Mouse (Mus musculus) MEL (cell line): ENCODE measurements around the gene Mtfp1. TPM values are rescaled to one million over a fixed set of nuclear protein-coding genes. Genes with fewer than 3 reads are reported as not detected.

Source experiments
- DNase-seq: peaks from one replicate; pipeline ENCODE4 v3.0.0; 2011; ENCODE audit warnings: low read depth, low spot score
- H3K27ac ChIP-seq: 2 replicates; pipeline ENCODE4 v1.5.1; 2012; ENCODE audit warnings: low read depth, mild to moderate bottlenecking, control low read depth, low read length, moderate library complexity; ENCODE audit not compliant: control insufficient read depth
- H3K27me3 ChIP-seq, 2 experiments: fragments of 150-350 bp in 1 of 2; sonication (generic) in 1 of 2; 2 replicates each; pipeline ENCODE4 v1.6.1; 2012; ENCODE audit warnings: low read length in 2 of 2, mild to moderate bottlenecking in 2 of 2, improper control_type of control experiment in 1 of 2, moderate library complexity in 1 of 2; ENCODE audit not compliant: insufficient read depth in 2 of 2, control insufficient read depth in 1 of 2
- H3K36me3 ChIP-seq, 2 experiments: 2 replicates each; pipeline ENCODE4 v1.6.1; 2012 to 2014; ENCODE audit warnings: low read length in 2 of 2, improper control_type of control experiment in 1 of 2, inconsistent platforms in 1 of 2, mild to moderate bottlenecking in 1 of 2; ENCODE audit not compliant: insufficient read depth in 2 of 2, control insufficient read depth in 1 of 2
- H3K4me1 ChIP-seq, 2 experiments: fragments of 150-350 bp in 1 of 2; sonication (generic) in 1 of 2; 2 replicates each; pipeline ENCODE4 v1.6.1; 2012; ENCODE audit warnings: low read length in 2 of 2, improper control_type of control experiment in 1 of 2, mild to moderate bottlenecking in 1 of 2; ENCODE audit not compliant: insufficient read depth in 2 of 2, control insufficient read depth in 1 of 2
- H3K4me3 ChIP-seq, 2 experiments: fragments of 150-350 bp in 1 of 2; sonication (generic) in 1 of 2; 2 replicates each; pipeline ENCODE4 v1.5.1; 2012; ENCODE audit warnings: low read depth in 2 of 2, low read length in 2 of 2, mild to moderate bottlenecking in 2 of 2, moderate library complexity in 2 of 2, control low read depth in 1 of 2, improper control_type of control experiment in 1 of 2; ENCODE audit not compliant: control insufficient read depth in 1 of 2, insufficient read depth in 1 of 2
- H3K79me2 ChIP-seq: 2 replicates; pipeline ENCODE4 v1.6.1; 2012; ENCODE audit warnings: mild to moderate bottlenecking, low read length, moderate library complexity; ENCODE audit not compliant: control insufficient read depth, poor library complexity, insufficient read depth
- H3K9ac ChIP-seq: 2 replicates; pipeline ENCODE4 v1.6.1; 2012; ENCODE audit warnings: low read depth, mild to moderate bottlenecking, control low read depth, low read length, moderate library complexity; ENCODE audit not compliant: control insufficient read depth, poor library complexity, severe bottlenecking
- H3K9me3 ChIP-seq: fragments of 150-350 bp; sonication (generic); replicated peaks from 2 replicates; pipeline ENCODE4 v1.6.1; 2012; ENCODE audit warnings: mild to moderate bottlenecking, low read length, improper control_type of control experiment, moderate library complexity; ENCODE audit not compliant: insufficient read depth
- BHLHE40 ChIP-seq: IDR thresholded peaks from 2 replicates; pipeline ENCODE4 v1.6.1; 2012; ENCODE audit warnings: low read depth, mild to moderate bottlenecking, inconsistent platforms, low read length, improper control_type of control experiment, borderline replicate concordance
- CHD1 ChIP-seq: IDR thresholded peaks from 2 replicates; pipeline ENCODE4 v1.6.1; 2012; ENCODE audit warnings: low read depth, mild to moderate bottlenecking, inconsistent platforms, low read length, improper control_type of control experiment
- CHD2 ChIP-seq: IDR thresholded peaks from 2 replicates; pipeline ENCODE4 v1.6.1; 2011; ENCODE audit warnings: low read length, improper control_type of control experiment
- CTCF ChIP-seq, 3 experiments: IDR thresholded peaks in 2 of 3; conservative IDR thresholded peaks in 1 of 3; 2 replicates each; pipeline ENCODE4 v1.5.1; 2011 to 2012; ENCODE audit warnings: low read length in 3 of 3, low read depth in 2 of 3, mild to moderate bottlenecking in 2 of 3, improper control_type of control experiment in 1 of 3, inconsistent platforms in 1 of 3, mixed read lengths in 1 of 3, moderate library complexity in 1 of 3; ENCODE audit not compliant: control insufficient read depth in 1 of 3, insufficient read depth in 1 of 3, poor library complexity in 1 of 3, severe bottlenecking in 1 of 3
- EP300 ChIP-seq, 2 experiments: IDR thresholded peaks; 2 replicates each; pipeline ENCODE4 v1.6.1; 2011; ENCODE audit warnings: improper control_type of control experiment in 2 of 2, low read length in 2 of 2, low read depth in 1 of 2, mild to moderate bottlenecking in 1 of 2
- ETS1 ChIP-seq: IDR thresholded peaks from 2 replicates; pipeline ENCODE4 v1.6.1; 2012; ENCODE audit warnings: low read depth, mild to moderate bottlenecking, inconsistent platforms, low read length, improper control_type of control experiment, moderate library complexity
- GABPA ChIP-seq: IDR thresholded peaks from 2 replicates; pipeline ENCODE4 v1.6.1; 2012; ENCODE audit warnings: low read depth, mild to moderate bottlenecking, inconsistent platforms, low read length, improper control_type of control experiment, moderate library complexity
- GATA1 ChIP-seq: IDR thresholded peaks from 2 replicates; pipeline ENCODE4 v1.6.1; 2011; ENCODE audit warnings: low read depth, low read length, improper control_type of control experiment
- HCFC1 ChIP-seq: IDR thresholded peaks from 2 replicates; pipeline ENCODE4 v1.6.1; 2012; ENCODE audit warnings: low read depth, mild to moderate bottlenecking, inconsistent platforms, low read length, improper control_type of control experiment, moderate library complexity
- JUND ChIP-seq: IDR thresholded peaks from 2 replicates; pipeline ENCODE4 v1.6.1; 2011; ENCODE audit warnings: low read depth, mild to moderate bottlenecking, improper control_type of control experiment, low read length
- MAFK ChIP-seq: IDR thresholded peaks from 2 replicates; pipeline ENCODE4 v1.6.1; 2011; ENCODE audit warnings: low read depth, mild to moderate bottlenecking, low read length, improper control_type of control experiment, borderline replicate concordance
- MAX ChIP-seq: IDR thresholded peaks from 2 replicates; pipeline ENCODE4 v1.6.1; 2011; ENCODE audit warnings: low read length, improper control_type of control experiment
- MAZ ChIP-seq: IDR thresholded peaks from 2 replicates; pipeline ENCODE4 v1.6.1; 2012; ENCODE audit warnings: low read depth, mild to moderate bottlenecking, inconsistent platforms, low read length, improper control_type of control experiment
- MEF2A ChIP-seq: IDR thresholded peaks from 2 replicates; pipeline ENCODE4 v1.6.1; 2014; ENCODE audit warnings: low read depth, mild to moderate bottlenecking, inconsistent platforms, low read length, improper control_type of control experiment; ENCODE audit not compliant: poor library complexity, insufficient replicate concordance, severe bottlenecking; ENCODE audit errors: extremely low read depth
- MXI1 ChIP-seq: IDR thresholded peaks from 2 replicates; pipeline ENCODE4 v1.6.1; 2011; ENCODE audit warnings: mild to moderate bottlenecking, low read depth, low read length, improper control_type of control experiment
- MYB ChIP-seq: IDR thresholded peaks from 2 replicates; pipeline ENCODE4 v1.6.1; 2011; ENCODE audit warnings: mild to moderate bottlenecking, low read depth, low read length, improper control_type of control experiment
- POLR2A ChIP-seq, 2 experiments: IDR thresholded peaks; 2 replicates each; pipeline ENCODE4 v1.6.1; 2011 to 2012; ENCODE audit warnings: low read length in 2 of 2, mild to moderate bottlenecking in 2 of 2, control low read depth in 1 of 2, improper control_type of control experiment in 1 of 2, low read depth in 1 of 2, moderate library complexity in 1 of 2; ENCODE audit not compliant: control insufficient read depth in 1 of 2, insufficient read depth in 1 of 2, poor library complexity in 1 of 2
- POLR2AphosphoS2 ChIP-seq: IDR thresholded peaks from 2 replicates; pipeline ENCODE4 v1.6.1; 2011; ENCODE audit warnings: low read length, improper control_type of control experiment
- RAD21 ChIP-seq: IDR thresholded peaks from 2 replicates; pipeline ENCODE4 v1.6.1; 2011; ENCODE audit warnings: mild to moderate bottlenecking, low read depth, low read length, improper control_type of control experiment
- RCOR1 ChIP-seq: IDR thresholded peaks from 2 replicates; pipeline ENCODE4 v1.6.1; 2012; ENCODE audit warnings: low read depth, mild to moderate bottlenecking, inconsistent platforms, low read length, improper control_type of control experiment
- SIN3A ChIP-seq: IDR thresholded peaks from 2 replicates; pipeline ENCODE4 v1.6.1; 2012; ENCODE audit warnings: low read length, improper control_type of control experiment, inconsistent platforms
- TAL1 ChIP-seq: IDR thresholded peaks from 2 replicates; pipeline ENCODE4 v1.6.1; 2012; ENCODE audit warnings: mild to moderate bottlenecking, inconsistent platforms, low read length, moderate library complexity, mixed read lengths
- TBP ChIP-seq: IDR thresholded peaks from 2 replicates; pipeline ENCODE4 v1.8.0; 2011; ENCODE audit warnings: low read depth, low read length, improper control_type of control experiment
- TCF12 ChIP-seq: IDR thresholded peaks from 2 replicates; pipeline ENCODE4 v1.6.1; 2014; ENCODE audit warnings: low read depth, mild to moderate bottlenecking, inconsistent platforms, low read length, improper control_type of control experiment, moderate library complexity
- USF1 ChIP-seq: IDR thresholded peaks from 2 replicates; pipeline ENCODE4 v1.6.1; 2014; ENCODE audit warnings: low read depth, mild to moderate bottlenecking, inconsistent platforms, low read length, improper control_type of control experiment, moderate library complexity
- ZC3H11A ChIP-seq: IDR thresholded peaks from 2 replicates; pipeline ENCODE4 v1.6.1; 2012; ENCODE audit warnings: low read depth, mild to moderate bottlenecking, inconsistent platforms, low read length, improper control_type of control experiment
- ZKSCAN1 ChIP-seq: IDR thresholded peaks from 2 replicates; pipeline ENCODE4 v1.6.1; 2012; ENCODE audit warnings: low read depth, mild to moderate bottlenecking, inconsistent platforms, low read length, improper control_type of control experiment, moderate library complexity
- ZMIZ1 ChIP-seq: IDR thresholded peaks from 2 replicates; pipeline ENCODE4 v1.6.1; 2012; ENCODE audit warnings: low read depth, mild to moderate bottlenecking, inconsistent platforms, low read length, improper control_type of control experiment, moderate library complexity
- polyA plus RNA-seq, 2 experiments: library from polyadenylated mRNA; stranded (reverse) in 1 of 2; unstranded in 1 of 2; fragments of >175 nt in 1 of 2; fragments of >200 nt in 1 of 2; gene quantifications; 2 replicates each; pipeline versions ENCODE4 v1.2.1 to v1.2.4; 2012; ENCODE audit warnings: low replicate concordance in 2 of 2, low read depth in 1 of 2; ENCODE audit not compliant: insufficient read length in 2 of 2, insufficient read depth in 1 of 2, missing spikeins in 1 of 2
- total RNA-seq: library from RNA; depleted of rRNA; stranded (reverse); fragments of 300-350 nt; gene quantifications from 2 replicates; pipeline ENCODE4 v1.2.3, GENCODE M21; 2012

The Mtfp1 gene
- total and polyA plus RNA-seq, 3 experiments: 70.5 to 84.8 TPM; not detected in 1

GRCm38 (mm10) chr11:4116458-4117141 lies 21.4 kb upstream of the Mtfp1 start:
- peak overlapping the region; percentile 3 for H3K9ac ChIP-seq
- peak overlapping the region; percentile 8 to 83 for H3K4me3 ChIP-seq
- H3K4me1 ChIP-seq: peaks cover 33 to 60% of the 10 kb centered on the region in 2 experiments

GRCm38 (mm10) chr11:4115407-4115806 lies 20.2 kb upstream of the Mtfp1 start:
- Histone ChIP-seq H3K27me3 (no peaks in the 10 kb centered on the region), H3K27ac (no peak overlapping the region), H3K9ac (no peak overlapping the region), H3K9me3 (no peaks in the 10 kb centered on the region), H3K4me3 (no peak overlapping the region), H3K4me1 (peaks cover 33 to 58% of the 10 kb centered on the region in 2 experiments), H3K36me3 (peaks cover 3 to 39% of the 10 kb centered on the region in 2 experiments; a peak in 2 of 4 replicates), H3K79me2 (no peaks in the 10 kb centered on the region)
- TF ChIP-seq TCF12: peak; percentile 36; the same call in 1 of the 2 replicates
- TF ChIP-seq ZKSCAN1: no peak
- no peak for DNase-seq

More at GRCm38 (mm10) chr11:4116458-4117141, 21.4 kb upstream of the Mtfp1 start:
- TF ChIP-seq RAD21 (no peak), BHLHE40 (peak; percentile 90), EP300 (IDR thresholded peaks at IDR 0.05; ENCODE audit: low read depth in 1 of 2, low read length in 2 of 2) (peak; percentile 80 to 88), SIN3A (peak; percentile 95), MAFK (peak; percentile 43; the same call in 1 of the 2 replicates), ZMIZ1 (no peak), RCOR1 (peak; percentile 79), JUND (no peak), GABPA (no peak), CHD2 (no peak), ETS1 (peak; percentile 98), MAX (peak; percentile 68), ZC3H11A (no peak), CHD1 (no peak), USF1 (peak; percentile 69; the same call in 1 of the 2 replicates), MXI1 (peak; percentile 91), GATA1 (peak; percentile 97), MYB (no peak), TAL1 (peak; percentile 29), ZKSCAN1 (no peak), CTCF (IDR thresholded peaks at IDR 0.05 in 2 of 3, conservative IDR thresholded peaks at IDR 0.05 in 1 of 3; ENCODE audit: control insufficient read depth in 1 of 3, insufficient read depth in 1 of 3, low read depth in 2 of 3, low read length in 3 of 3, poor library complexity in 1 of 3, severe bottlenecking in 1 of 3) (peak in 2 of 3 experiments; percentile 9 to 49; a peak in 1 of 6 replicates), TBP (0 out of 2 replicates have a peak, but pooled peaks have one; percentile 11), HCFC1 (peak; percentile 54; the same call in 1 of the 2 replicates), POLR2A (IDR thresholded peaks at IDR 0.05; ENCODE audit: control insufficient read depth in 1 of 2, insufficient read depth in 1 of 2, low read depth in 1 of 2, low read length in 2 of 2, poor library complexity in 1 of 2) (no peak), TCF12 (peak; percentile 92), MAZ (no peak), MEF2A (no peak), POLR2AphosphoS2 (0 out of 2 replicates have a peak, but pooled peaks have one; percentile 36)
- H3K9me3 ChIP-seq: no peaks in the 10 kb centered on the region
- H3K27ac ChIP-seq: peak overlapping the region; percentile 8
- H3K27me3 ChIP-seq: no peaks in the 10 kb centered on the region
- no peaks in the 10 kb centered on the region for H3K79me2 ChIP-seq
- peaks cover 0 to 39% of the 10 kb centered on the region in 2 experiments; a peak in 2 of 4 replicates for H3K36me3 ChIP-seq
- peak; percentile 85 for DNase-seq
